Mouse (Mus musculus): ENCODE measurements around the gene Iah1.

The Iah1 gene

GRCm38 (mm10) chr12:21315923-21316868 lies at the start of gene Iah1:
TSS of gene Iah1 (plus strand) at chr12:21316389.
- peak; percentile 88 for DNase-seq

GRCm38 (mm10) chr12:21266784-21267098 lies 49.4 kb upstream of the Iah1 start:
- DNase-seq: no peak

- DNase-seq: no peak
These were observed 48.0 kb upstream of the Iah1 start for GRCm38 (mm10) chr12:21268083-21268616.

- no peak for DNase-seq
These were observed 41.7 kb upstream of the Iah1 start for GRCm38 (mm10) chr12:21274446-21274845.

- DNase-seq: no peak
These were observed 38.8 kb upstream of the Iah1 start for GRCm38 (mm10) chr12:21277352-21277864.

GRCm38 (mm10) chr12:21284761-21285441 lies 31.3 kb upstream of the Iah1 start, which contains the start of gene Cpsf3:
TSS of gene Cpsf3 (plus strand) at chr12:21285391.
- no peak for DNase-seq

- DNase-seq: no peak
These were observed 30.5 kb upstream of the Iah1 start for GRCm38 (mm10) chr12:21285508-21286242.

- DNase-seq: peak; percentile 100
These were observed 30.0 kb upstream of the Iah1 start, which contains the start of gene Itgb1bp1 for GRCm38 (mm10) chr12:21286243-21286622. TSS of gene Itgb1bp1 (minus strand) at chr12:21286284.

- peak; percentile 29 for DNase-seq
These were observed 29.2 kb upstream of the Iah1 start for GRCm38 (mm10) chr12:21286712-21287650.

GRCm38 (mm10) chr12:21288716-21289395 lies 27.3 kb upstream of the Iah1 start:
- peak; percentile 64 for DNase-seq

- DNase-seq: peak; percentile 27
These were observed 26.5 kb upstream of the Iah1 start for GRCm38 (mm10) chr12:21289651-21290050.

GRCm38 (mm10) chr12:21298856-21299255 lies 17.3 kb upstream of the Iah1 start:
- DNase-seq: no peak

GRCm38 (mm10) chr12:21301324-21301723 lies 14.9 kb upstream of the Iah1 start:
- DNase-seq: no peak

- DNase-seq: no peak
These were observed 14.3 kb upstream of the Iah1 start for GRCm38 (mm10) chr12:21301932-21302331.

- no peak for DNase-seq
These were observed 13.8 kb upstream of the Iah1 start for GRCm38 (mm10) chr12:21302361-21302783.

GRCm38 (mm10) chr12:21305741-21306140 lies 10.4 kb upstream of the Iah1 start:
- DNase-seq: no peak

GRCm38 (mm10) chr12:21306721-21307120 lies 9.5 kb upstream of the Iah1 start:
- no peak for DNase-seq

- no peak for DNase-seq
These were observed 4.0 kb upstream of the Iah1 start for GRCm38 (mm10) chr12:21312201-21312600.

GRCm38 (mm10) chr12:21316869-21317265 lies 678 bp downstream of the Iah1 start:
- peak; percentile 66 for DNase-seq

- peak; percentile 79 for DNase-seq
These were observed 2.1 kb downstream of the Iah1 start for GRCm38 (mm10) chr12:21318143-21318895.
